8 mouse cellular contexts compared by ENCODE assay signal in the genomic region with DNA sequence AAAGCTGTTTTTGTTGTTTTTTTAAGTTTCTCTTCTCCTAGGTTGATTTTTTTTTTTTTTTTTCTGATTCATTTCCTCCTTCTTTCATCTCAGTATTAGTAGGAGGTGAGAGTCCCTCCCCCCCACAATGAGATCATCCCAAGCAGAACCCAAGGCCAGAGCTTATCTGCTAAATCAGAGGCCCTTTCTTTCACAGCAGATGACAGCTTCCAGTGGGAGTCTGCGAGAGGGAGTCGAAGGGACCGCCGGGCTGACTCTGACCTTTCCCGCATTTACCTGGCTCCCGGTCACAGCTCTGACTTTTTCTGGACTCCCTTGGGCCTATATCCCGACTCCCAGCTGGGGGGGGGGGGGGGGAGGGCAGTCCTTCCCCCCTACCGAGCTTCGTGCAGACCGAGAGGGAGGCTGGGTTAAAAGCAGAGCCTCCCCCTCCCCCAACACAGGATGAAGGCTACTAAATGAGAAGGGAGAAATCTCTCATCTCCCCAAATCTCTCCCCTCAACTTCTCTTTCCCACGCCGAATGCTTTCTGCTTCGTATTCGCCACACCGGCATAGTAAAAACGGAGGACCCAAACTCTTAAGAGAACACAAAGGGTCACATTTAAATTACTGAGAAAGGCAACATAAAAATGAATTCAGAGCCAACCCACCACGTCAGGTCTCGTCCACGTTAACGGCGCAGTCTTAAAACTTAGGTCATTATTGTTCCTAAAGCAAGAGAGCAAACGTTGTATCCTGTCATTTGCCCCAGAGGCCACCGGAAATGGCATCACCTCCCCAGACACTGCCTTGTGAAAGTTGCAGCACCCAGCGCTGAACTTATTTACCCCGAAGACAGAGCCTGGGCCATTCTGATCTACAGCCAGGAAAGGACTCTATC.
DNase-seq lines count a peak whose midpoint lies in the region; ATAC-seq and TF ChIP-seq lines count a peak whose summit lies in the region.

No protein-coding gene starts in this region.

- H3K4me2 ChIP-seq in forebrain, embryonic 14.5 days (ENCODE audit: low read length): peak overlapping the region; percentile 40
- peak overlapping the region; percentile 38 for H3K4me2 ChIP-seq in intestine, embryonic 14.5 days (ENCODE audit: low read length)
- peak overlapping the region; percentile 38 for H3K4me2 ChIP-seq in lung, postnatal 0 days (replicated peaks; ENCODE audit: low read depth, low read length)

- 14% methylated on average over 25 of the region's 25 CpGs for WGBS in forebrain, embryonic 14.5 days
- WGBS in intestine, embryonic 14.5 days: 17% methylated on average over 25 of the region's 25 CpGs
- 18% methylated on average over 21 of the region's 25 CpGs for WGBS in lung, postnatal 0 days

- H3K9ac ChIP-seq in forebrain, embryonic 14.5 days (ENCODE audit: low read length): peak overlapping the region; percentile 45; the same call in 1 of the 2 replicates
- H3K9ac ChIP-seq in intestine, embryonic 14.5 days (ENCODE audit: low read length): 0 out of 2 replicates have a peak overlapping the region, but pooled peaks have one; percentile 29
- H3K9ac ChIP-seq in lung, postnatal 0 days (replicated peaks; ENCODE audit: low read depth): peak overlapping the region; percentile 26; the same call in 1 of the 2 replicates

- H3K4me3 ChIP-seq in layer of hippocampus, adult 2 months: peak overlapping the region; percentile 20; the same call in 1 of the 2 replicates
- H3K4me3 ChIP-seq in forebrain, embryonic 14.5 days (ENCODE audit: low read depth, low read length): no peak overlapping the region
- H3K4me3 ChIP-seq in intestine, embryonic 14.5 days (ENCODE audit: low read depth, low read length): no peak overlapping the region
- H3K4me3 ChIP-seq in lung, postnatal 0 days (ENCODE audit: low read depth, low read length): no peak overlapping the region

- no peaks in the 10 kb centered on the region; the same call in 1 of the 2 replicates for H3K27me3 ChIP-seq in forebrain, embryonic 14.5 days (replicated peaks; ENCODE audit: control insufficient read depth, insufficient read depth, low read length)
- no peaks in the 10 kb centered on the region for H3K27me3 ChIP-seq in intestine, embryonic 14.5 days (replicated peaks; ENCODE audit: control insufficient read depth, insufficient read depth, low read length)
- no peaks in the 10 kb centered on the region for H3K27me3 ChIP-seq in lung, postnatal 0 days (replicated peaks; ENCODE audit: insufficient read depth, low read length)

- DNase-seq in layer of hippocampus, adult 2 months (ENCODE audit: low spot score in 2 of 2): no peak
- no peak for DNase-seq in layer of hippocampus, adult 9-11 months
- DNase-seq in forebrain, embryonic 14.5 days (ENCODE audit: low spot score): no peak
- DNase-seq in intestine, embryonic 14.5 days (ENCODE audit: low spot score): no peak
- peak; percentile 62 for DNase-seq in lung, postnatal 0 days (ENCODE audit: low spot score)
- peak; percentile 38 for DNase-seq in spleen, adult 12 weeks (ENCODE audit: low spot score)
- DNase-seq in right cerebral cortex, postnatal 14 days: no peak
- DNase-seq in left cerebral cortex, adult 9 months (ENCODE audit: low spot score in 2 of 2): no peak

- H3K9me3 ChIP-seq in forebrain, embryonic 14.5 days (replicated peaks; ENCODE audit: control insufficient read depth, low read length): no peaks in the 10 kb centered on the region
- no peaks in the 10 kb centered on the region for H3K9me3 ChIP-seq in intestine, embryonic 14.5 days (ENCODE audit: control insufficient read depth, low read length)
- no peaks in the 10 kb centered on the region for H3K9me3 ChIP-seq in lung, postnatal 0 days (ENCODE audit: low read length)

- no peak for TF ChIP-seq CTCF in layer of hippocampus, adult 2 months (conservative IDR thresholded peaks at IDR 0.05)
- no peak for TF ChIP-seq CTCF in lung, postnatal 0 days (IDR thresholded peaks at IDR 0.05)

- H3K27ac ChIP-seq in layer of hippocampus, adult 2 months: no peak overlapping the region
- no peak overlapping the region for H3K27ac ChIP-seq in forebrain, embryonic 14.5 days (ENCODE audit: low read depth, low read length)
- H3K27ac ChIP-seq in intestine, embryonic 14.5 days (ENCODE audit: low read depth): peak overlapping the region; percentile 59; the same call in 1 of the 2 replicates
- peak overlapping the region; percentile 43; the same call in 1 of the 2 replicates for H3K27ac ChIP-seq in lung, postnatal 0 days (ENCODE audit: low read length)

- no peak for ATAC-seq in forebrain, embryonic 14.5 days
- peak; percentile 61 for ATAC-seq in intestine, embryonic 14.5 days (replicated peaks; ENCODE audit: low FRiP score, low TSS enrichment, low read depth)
- peak; percentile 56 for ATAC-seq in lung, postnatal 0 days

- H3K4me1 ChIP-seq in forebrain, embryonic 14.5 days (ENCODE audit: control insufficient read depth, insufficient read depth, low read length): no peaks in the 10 kb centered on the region
- H3K4me1 ChIP-seq in intestine, embryonic 14.5 days (replicated peaks; ENCODE audit: control insufficient read depth, insufficient read depth, low read length): peaks cover 13% of the 10 kb centered on the region; the same call in 1 of the 2 replicates
- H3K4me1 ChIP-seq in lung, postnatal 0 days (ENCODE audit: insufficient read depth, low read depth, low read length): peaks cover 11% of the 10 kb centered on the region; the same call in 1 of the 2 replicates

- TF ChIP-seq EP300 in lung, postnatal 0 days (IDR thresholded peaks at IDR 0.05): no peak

- H3K36me3 ChIP-seq in forebrain, embryonic 14.5 days (ENCODE audit: control insufficient read depth, insufficient read depth, low read length): no peaks in the 10 kb centered on the region
- no peaks in the 10 kb centered on the region for H3K36me3 ChIP-seq in intestine, embryonic 14.5 days (ENCODE audit: control insufficient read depth, insufficient read depth, low read length)
- no peaks in the 10 kb centered on the region for H3K36me3 ChIP-seq in lung, postnatal 0 days (ENCODE audit: insufficient read depth, low read length)

Comparison
In these comparisons a context has a peak if more than half of its experiments do, and no peak if none do; other contexts are left out.
1. DNase-seq: peak in lung, postnatal 0 days (single experiment) and spleen, adult 12 weeks (single experiment); none in layer of hippocampus, adult 2 months (0 of 2), layer of hippocampus, adult 9-11 months (single experiment), forebrain, embryonic 14.5 days (single experiment), intestine, embryonic 14.5 days (single experiment), right cerebral cortex, postnatal 14 days (single experiment) and left cerebral cortex, adult 9 months (0 of 2).
2. H3K27ac ChIP-seq: peak in intestine, embryonic 14.5 days (single experiment) and lung, postnatal 0 days (single experiment); none in layer of hippocampus, adult 2 months (single experiment) and forebrain, embryonic 14.5 days (single experiment).
3. Peak in every context shown above with its lines, with median percentiles within 50 percentile points of each other: H3K4me2 ChIP-seq and H3K9ac ChIP-seq.